Mouse (Mus musculus): Measurements from ENCODE around the gene Snx9. TPM values are rescaled to one million over a fixed set of nuclear protein-coding genes. Genes with fewer than 3 reads are reported as not detected.

Gene Snx9
- total and polyA plus RNA-seq, 2 experiments: 19.7 to 30.5 TPM

DNA sequence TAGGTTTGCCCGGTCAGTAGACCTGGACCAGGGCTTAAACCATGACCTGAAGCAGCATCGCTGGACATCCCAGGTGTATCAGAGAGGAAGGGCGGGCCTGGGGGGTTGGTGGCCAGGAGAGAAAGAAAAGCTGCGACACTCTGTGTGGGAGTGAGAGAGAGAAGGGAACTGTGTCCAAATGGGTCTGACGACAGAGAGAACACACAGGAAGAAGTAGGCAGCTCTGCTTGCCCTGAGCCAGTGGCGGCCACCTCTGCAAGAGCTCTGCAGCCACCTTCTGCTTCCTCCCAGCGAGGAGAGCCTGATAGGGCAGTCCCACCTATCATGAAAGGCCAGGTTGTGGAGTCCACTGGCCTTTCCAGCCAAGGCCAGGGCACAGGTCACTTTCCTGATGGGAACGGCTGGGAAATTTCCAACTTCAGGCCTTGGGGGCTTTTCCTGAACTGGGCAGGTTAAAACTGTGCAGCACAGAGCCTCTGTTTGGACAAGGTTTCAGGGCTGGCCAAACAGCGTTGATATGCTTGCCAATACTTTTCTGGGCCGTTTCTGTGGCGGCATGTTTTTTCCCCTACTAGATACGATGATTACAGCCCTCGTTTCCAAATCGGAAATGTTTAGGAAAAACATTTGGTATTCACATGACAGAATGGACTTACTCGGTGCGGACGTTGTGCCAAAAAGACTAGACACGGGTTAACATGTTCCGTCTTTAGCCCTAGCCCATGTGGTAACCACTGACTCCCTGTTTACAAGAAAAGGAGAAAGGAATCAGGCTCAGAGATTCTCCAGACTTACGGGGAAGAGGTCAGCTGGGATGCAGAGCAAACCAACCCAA, 135.3 kb downstream of the Snx9 start:
- H3K4me3 ChIP-seq (ENCODE audit: insufficient read depth, low read depth, low read length): no peak overlapping the region
- peak overlapping the region; percentile 28 for H3K27ac ChIP-seq (replicated peaks; ENCODE audit: insufficient read depth, low read depth, low read length)
- H3K79me2 ChIP-seq (ENCODE audit: control insufficient read depth, insufficient read depth, low read length): no peaks in the 10 kb centered on the region; the same call in 1 of the 2 replicates
- no peak for TF ChIP-seq POLR2A (IDR thresholded peaks at IDR 0.05; ENCODE audit: extremely low read depth, insufficient read depth, low read length)
- TF ChIP-seq CTCF (IDR thresholded peaks at IDR 0.05; ENCODE audit: low read depth, low read length): no peak
- H3K36me3 ChIP-seq (ENCODE audit: control insufficient read depth, insufficient read depth, low read length): no peaks in the 10 kb centered on the region
- peak; percentile 57 for DNase-seq (ENCODE audit: extremely low read depth, low read depth, low spot score)
- H3K4me1 ChIP-seq (ENCODE audit: control insufficient read depth, insufficient read depth, low read length): peaks cover 23% of the 10 kb centered on the region
- 10% methylated on average over 20 of the region's 20 CpGs for WGBS
- H3K9ac ChIP-seq (ENCODE audit: low read depth, low read length): peak overlapping the region; percentile 22
- H3K27me3 ChIP-seq (ENCODE audit: control insufficient read depth, insufficient read depth, low read length): no peaks in the 10 kb centered on the region

DNA sequence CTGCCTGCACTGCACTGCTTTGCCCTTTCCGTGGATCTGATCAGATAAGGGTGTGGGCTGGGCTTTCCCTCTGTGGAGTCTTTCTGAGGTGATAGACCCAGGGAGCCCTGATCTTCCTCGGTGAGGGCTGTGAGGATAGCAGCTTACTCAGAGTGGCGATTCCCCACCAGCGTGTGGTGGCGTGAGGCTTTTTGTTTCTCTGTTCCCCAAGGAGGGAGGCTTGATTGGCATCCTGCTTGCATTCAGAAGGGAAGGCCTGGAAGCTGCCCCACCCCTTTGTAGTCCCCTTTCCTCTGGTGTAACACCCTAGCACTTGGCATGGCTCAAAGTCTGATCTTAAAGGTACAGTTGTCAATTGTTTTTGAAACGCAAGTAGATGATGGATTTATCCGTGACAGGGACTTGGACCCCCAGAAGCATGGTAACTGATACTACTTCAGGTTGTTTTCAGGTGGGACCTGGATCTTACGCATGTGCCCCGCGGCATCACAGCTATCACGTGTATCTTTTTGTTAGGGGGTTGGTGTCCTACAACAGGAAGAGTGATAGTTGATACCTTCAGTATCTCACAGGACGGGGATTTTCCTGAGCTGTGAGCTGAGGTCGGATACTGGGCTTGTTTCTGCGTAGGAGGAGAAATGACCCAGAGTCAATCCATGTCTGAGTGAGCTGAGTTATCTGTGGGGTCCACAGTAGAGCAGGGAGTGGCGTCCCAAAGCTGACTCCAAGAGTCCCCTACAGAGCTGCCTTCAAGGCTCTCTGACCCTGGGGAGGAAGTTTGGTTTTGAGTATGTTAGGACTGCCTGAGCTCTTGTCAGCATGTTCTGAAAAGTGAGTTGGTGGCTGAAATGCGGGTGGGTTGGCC, 136.2 kb downstream of the Snx9 start:
- 52% methylated on average over 16 of the region's 16 CpGs for WGBS
- Histone ChIP-seq H3K36me3 (ENCODE audit: control insufficient read depth, insufficient read depth, low read length) (no peaks in the 10 kb centered on the region), H3K4me3 (ENCODE audit: insufficient read depth, low read depth, low read length) (no peak overlapping the region), H3K27ac (replicated peaks; ENCODE audit: insufficient read depth, low read depth, low read length) (peak overlapping the region; percentile 28), H3K9ac (ENCODE audit: low read depth, low read length) (no peak overlapping the region), H3K27me3 (ENCODE audit: control insufficient read depth, insufficient read depth, low read length) (no peaks in the 10 kb centered on the region), H3K4me1 (ENCODE audit: control insufficient read depth, insufficient read depth, low read length) (peaks cover 23% of the 10 kb centered on the region), H3K79me2 (ENCODE audit: control insufficient read depth, insufficient read depth, low read length) (no peaks in the 10 kb centered on the region; the same call in 1 of the 2 replicates)
- TF ChIP-seq POLR2A (IDR thresholded peaks at IDR 0.05; ENCODE audit: extremely low read depth, insufficient read depth, low read length): no peak
- TF ChIP-seq CTCF (IDR thresholded peaks at IDR 0.05; ENCODE audit: low read depth, low read length): no peak
- DNase-seq (ENCODE audit: extremely low read depth, low read depth, low spot score): no peak

DNA sequence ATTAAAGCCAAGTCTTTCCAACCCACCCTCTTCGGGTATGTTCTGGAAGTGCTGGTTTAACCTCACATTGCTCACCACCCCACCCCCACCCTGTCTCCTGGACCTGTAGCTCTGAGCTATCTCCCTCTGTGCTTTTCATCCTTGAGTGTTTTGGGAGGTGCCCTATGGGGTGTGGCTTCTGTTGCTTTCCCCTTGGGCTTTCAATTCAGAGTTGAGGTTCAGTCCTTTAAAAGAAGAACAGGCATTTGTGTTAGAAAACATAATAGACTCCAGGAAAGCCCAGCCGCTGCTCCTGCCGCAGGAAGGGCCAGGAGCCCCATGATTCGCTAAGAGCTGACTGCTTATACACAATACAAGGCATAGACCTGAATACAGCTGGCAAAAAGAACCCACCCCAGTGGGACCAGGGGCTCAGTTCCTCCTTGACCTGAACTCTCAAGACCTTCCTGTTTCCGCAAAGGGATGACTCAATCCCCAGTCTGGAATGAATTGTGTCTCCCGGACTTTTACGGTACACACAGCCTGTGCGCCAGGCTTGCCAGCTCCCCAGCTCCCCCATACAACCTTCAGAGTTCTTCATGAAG, 136.9 kb downstream of the Snx9 start:
- Histone ChIP-seq H3K36me3 (ENCODE audit: control insufficient read depth, insufficient read depth, low read length) (no peaks in the 10 kb centered on the region), H3K79me2 (ENCODE audit: control insufficient read depth, insufficient read depth, low read length) (no peaks in the 10 kb centered on the region; the same call in 1 of the 2 replicates), H3K4me1 (ENCODE audit: control insufficient read depth, insufficient read depth, low read length) (peaks cover 23% of the 10 kb centered on the region), H3K27me3 (ENCODE audit: control insufficient read depth, insufficient read depth, low read length) (no peaks in the 10 kb centered on the region), H3K27ac (replicated peaks; ENCODE audit: insufficient read depth, low read depth, low read length) (peak overlapping the region; percentile 25), H3K9ac (ENCODE audit: low read depth, low read length) (no peak overlapping the region), H3K4me3 (ENCODE audit: insufficient read depth, low read depth, low read length) (no peak overlapping the region)
- 61% methylated on average over 8 of the region's 8 CpGs for WGBS
- DNase-seq (ENCODE audit: extremely low read depth, low read depth, low spot score): no peak
- TF ChIP-seq POLR2A (IDR thresholded peaks at IDR 0.05; ENCODE audit: extremely low read depth, insufficient read depth, low read length): no peak
- no peak for TF ChIP-seq CTCF (IDR thresholded peaks at IDR 0.05; ENCODE audit: low read depth, low read length)

DNA sequence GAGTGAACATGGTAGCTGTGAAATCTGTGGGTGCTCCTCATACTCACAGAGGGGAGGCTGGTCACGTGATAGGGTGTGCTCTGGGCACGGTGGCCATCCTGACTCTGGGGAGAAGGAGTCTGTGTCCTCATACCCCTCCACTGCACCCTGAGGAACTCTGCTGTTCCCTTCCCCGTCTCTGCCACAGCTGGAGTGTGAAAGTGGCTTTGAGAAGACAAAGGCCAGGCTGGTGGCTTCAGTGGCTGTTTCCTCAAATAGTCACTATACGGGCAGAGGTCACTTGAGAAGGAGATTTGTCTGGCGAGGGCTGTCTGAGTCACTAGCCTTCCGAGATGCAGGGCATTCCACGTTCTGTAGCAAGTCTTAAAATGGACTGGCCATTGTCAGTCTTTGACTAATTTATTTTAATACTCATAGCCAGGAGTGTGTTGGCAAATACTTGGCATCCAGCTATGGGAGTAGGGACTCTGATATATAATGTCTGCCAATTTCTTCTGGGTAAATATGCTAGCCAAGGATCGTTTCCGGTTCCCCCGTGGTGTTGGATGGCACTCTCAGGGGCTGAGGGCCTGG, 137.5 kb downstream of the Snx9 start:
- Histone ChIP-seq H3K27ac (replicated peaks; ENCODE audit: insufficient read depth, low read depth, low read length) (peak overlapping the region; percentile 25), H3K4me3 (ENCODE audit: insufficient read depth, low read depth, low read length) (no peak overlapping the region), H3K36me3 (ENCODE audit: control insufficient read depth, insufficient read depth, low read length) (no peaks in the 10 kb centered on the region), H3K4me1 (ENCODE audit: control insufficient read depth, insufficient read depth, low read length) (peaks cover 23% of the 10 kb centered on the region), H3K27me3 (ENCODE audit: control insufficient read depth, insufficient read depth, low read length) (no peaks in the 10 kb centered on the region), H3K9ac (ENCODE audit: low read depth, low read length) (no peak overlapping the region), H3K79me2 (ENCODE audit: control insufficient read depth, insufficient read depth, low read length) (no peaks in the 10 kb centered on the region)
- peak; percentile 60 for DNase-seq (ENCODE audit: extremely low read depth, low read depth, low spot score)
- TF ChIP-seq POLR2A (IDR thresholded peaks at IDR 0.05; ENCODE audit: extremely low read depth, insufficient read depth, low read length) (no peak), CTCF (IDR thresholded peaks at IDR 0.05; ENCODE audit: low read depth, low read length) (no peak)
- 23% methylated on average over 10 of the region's 10 CpGs for WGBS

DNA sequence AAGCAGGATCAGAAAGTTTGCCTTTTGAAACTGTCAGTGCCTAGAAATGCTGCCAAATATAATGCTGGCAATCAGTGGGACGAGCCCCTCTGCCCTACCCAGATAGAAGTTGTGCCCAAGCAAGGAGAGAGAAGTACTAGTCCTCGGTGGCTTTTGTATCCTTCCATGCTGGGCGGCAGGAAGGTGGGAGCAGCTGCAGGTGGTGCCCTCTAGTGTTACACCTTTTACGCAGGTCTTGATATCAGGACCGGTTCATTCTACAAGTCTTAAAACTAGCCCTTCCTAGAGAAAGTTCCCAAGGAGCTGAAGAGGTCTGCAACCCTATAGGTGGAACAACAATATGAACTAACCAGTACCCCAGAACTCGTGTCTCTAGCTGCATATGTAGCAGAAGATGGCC, 139.7 kb downstream of the Snx9 start:
- no peaks in the 10 kb centered on the region for H3K36me3 ChIP-seq (ENCODE audit: control insufficient read depth, insufficient read depth, low read length)
- 51% methylated on average over 6 of the region's 6 CpGs for WGBS
- H3K4me1 ChIP-seq (ENCODE audit: control insufficient read depth, insufficient read depth, low read length): peaks cover 17% of the 10 kb centered on the region
- TF ChIP-seq CTCF (IDR thresholded peaks at IDR 0.05; ENCODE audit: low read depth, low read length) (peak; percentile 76), POLR2A (IDR thresholded peaks at IDR 0.05; ENCODE audit: extremely low read depth, insufficient read depth, low read length) (no peak)
- no peaks in the 10 kb centered on the region for H3K27me3 ChIP-seq (ENCODE audit: control insufficient read depth, insufficient read depth, low read length)
- H3K9ac ChIP-seq (ENCODE audit: low read depth, low read length): no peak overlapping the region
- H3K27ac ChIP-seq (replicated peaks; ENCODE audit: insufficient read depth, low read depth, low read length): no peak overlapping the region
- no peaks in the 10 kb centered on the region for H3K79me2 ChIP-seq (ENCODE audit: control insufficient read depth, insufficient read depth, low read length)
- DNase-seq (ENCODE audit: extremely low read depth, low read depth, low spot score): peak; percentile 30
- no peak overlapping the region for H3K4me3 ChIP-seq (ENCODE audit: insufficient read depth, low read depth, low read length)

Other genes starting within 250 kb of the Snx9 start
- gene Synj2, start 100.0 kb downstream of the Snx9 start, total RNA-seq (2014; rRNA removed): 3.0 and 3.7 TPM in 2 replicates
- 0.66 and 1.2 TPM in 2 replicates for gene Synj2, start 100.0 kb downstream of the Snx9 start, polyA plus RNA-seq (2012; rRNA removed)
- 3.9 and 4.6 TPM in 2 replicates for gene Serac1, start 238.4 kb downstream of the Snx9 start, total RNA-seq (2014; rRNA removed)
- 1.3 and 2.0 TPM in 2 replicates for gene Serac1, start 238.4 kb downstream of the Snx9 start, polyA plus RNA-seq (2012; rRNA removed)
- 12.8 and 18.3 TPM in 2 replicates for gene Gtf2h5, start 238.5 kb downstream of the Snx9 start, total RNA-seq (2014; rRNA removed)
- gene Gtf2h5, start 238.5 kb downstream of the Snx9 start, polyA plus RNA-seq (2012; rRNA removed): 13.2 and 18.1 TPM in 2 replicates